Mouse (Mus musculus): ENCODE data around the gene Spag6. TPM values are rescaled to one million over a fixed set of nuclear protein-coding genes. Genes with fewer than 3 reads are reported as not detected.

The Spag6 gene
- polyA plus RNA-seq, 1 experiment from 2014 or later: 0.09 TPM

Other genes starting within 250 kb of the Spag6 start
- gene Commd3, start 21.6 kb upstream of the Spag6 start, polyA plus RNA-seq (2014; fragmentation: Nextera tagmentation; extraction: Ambion mirVana): 215 and 264 TPM in 2 replicates
- gene Bmi1, start 17.0 kb upstream of the Spag6 start, polyA plus RNA-seq (2014; fragmentation: Nextera tagmentation; extraction: Ambion mirVana): 34.7 and 44.1 TPM in 2 replicates

All from kidney, embryonic 14.5 days (tissue).